Mouse (Mus musculus) MEL (cell line): ENCODE data around the gene N4bp3.

Experiments used
- MAZ ChIP-seq: IDR thresholded peaks from 2 replicates; pipeline ENCODE4 v1.6.1; 2012; ENCODE audit warnings: low read depth, mild to moderate bottlenecking, inconsistent platforms, low read length, improper control_type of control experiment
- MEF2A ChIP-seq: IDR thresholded peaks from 2 replicates; pipeline ENCODE4 v1.6.1; 2014; ENCODE audit warnings: low read depth, mild to moderate bottlenecking, inconsistent platforms, low read length, improper control_type of control experiment; ENCODE audit not compliant: poor library complexity, insufficient replicate concordance, severe bottlenecking; ENCODE audit errors: extremely low read depth
- POLR2A ChIP-seq, 2 experiments: IDR thresholded peaks; 2 replicates each; pipeline ENCODE4 v1.6.1; 2011 to 2012; ENCODE audit warnings: low read length in 2 of 2, mild to moderate bottlenecking in 2 of 2, control low read depth in 1 of 2, improper control_type of control experiment in 1 of 2, low read depth in 1 of 2, moderate library complexity in 1 of 2; ENCODE audit not compliant: control insufficient read depth in 1 of 2, insufficient read depth in 1 of 2, poor library complexity in 1 of 2
- POLR2AphosphoS2 ChIP-seq: IDR thresholded peaks from 2 replicates; pipeline ENCODE4 v1.6.1; 2011; ENCODE audit warnings: low read length, improper control_type of control experiment
- ZC3H11A ChIP-seq: IDR thresholded peaks from 2 replicates; pipeline ENCODE4 v1.6.1; 2012; ENCODE audit warnings: low read depth, mild to moderate bottlenecking, inconsistent platforms, low read length, improper control_type of control experiment
- ZKSCAN1 ChIP-seq: IDR thresholded peaks from 2 replicates; pipeline ENCODE4 v1.6.1; 2012; ENCODE audit warnings: low read depth, mild to moderate bottlenecking, inconsistent platforms, low read length, improper control_type of control experiment, moderate library complexity

DNA sequence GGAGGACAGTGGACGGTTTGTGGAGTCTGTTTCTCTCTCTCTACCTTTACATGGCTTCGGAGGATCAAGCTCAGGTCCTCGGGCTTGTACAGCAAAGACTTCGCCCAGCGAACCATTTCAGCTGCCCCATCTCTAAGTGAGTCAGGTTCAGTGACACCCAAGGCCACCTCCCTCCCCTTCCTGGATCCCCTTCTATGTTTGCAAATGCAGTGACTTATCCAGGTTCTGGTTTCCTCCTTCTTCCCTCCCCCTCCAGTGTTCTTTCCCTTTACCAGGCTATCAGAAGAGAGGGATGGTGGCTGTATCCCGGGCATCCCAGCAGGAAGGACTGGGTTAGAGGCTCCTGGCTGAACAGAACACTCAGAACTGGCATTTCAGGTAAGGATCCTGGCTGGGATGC lies 3.1 kb upstream of the N4bp3 start:
- TF ChIP-seq ZKSCAN1: no peak
- TF ChIP-seq POLR2A (IDR thresholded peaks at IDR 0.05; ENCODE audit: control insufficient read depth in 1 of 2, insufficient read depth in 1 of 2, low read depth in 1 of 2, low read length in 2 of 2, poor library complexity in 1 of 2): no peak
- no peak for TF ChIP-seq MAZ
- no peak for TF ChIP-seq MEF2A
- no peak for TF ChIP-seq POLR2AphosphoS2
- TF ChIP-seq ZC3H11A: no peak
